Mouse (Mus musculus): ENCODE data around the gene Il5. TPM values are rescaled to one million over a fixed set of nuclear protein-coding genes. Genes with fewer than 3 reads are reported as not detected.

Gene Il5
- polyA plus RNA-seq (2015; fragmentation: Nextera tagmentation; extraction: Ambion mirVana), result not detected in 2 replicates

GRCm38 (mm10) chr11:53720715-53721114, at the start of gene Il5:
Gene Il5, plus strand, starts transcription at chr11:53720794.
- no peak within 1 kb of the TSS for H3K4me2 ChIP-seq (ENCODE audit: low read depth, low read length)
- WGBS, result 84% methylated on average over 6 of the region's 6 CpGs
- no peaks in the 10 kb centered on the region for H3K36me3 ChIP-seq (ENCODE audit: control insufficient read depth, insufficient read depth, low read length)
- no peak within 1 kb of the TSS for H3K4me3 ChIP-seq (ENCODE audit: low read length)
- no peak for ATAC-seq
- H3K9me3 ChIP-seq (ENCODE audit: control insufficient read depth, low read length), result no peaks in the 10 kb centered on the region
- H3K9ac ChIP-seq (ENCODE audit: low read depth, low read length), result no peak within 1 kb of the TSS
- no peak within 1 kb of the TSS for H3K27ac ChIP-seq (ENCODE audit: low read length)
- no peaks in the 10 kb centered on the region for H3K27me3 ChIP-seq (replicated peaks; ENCODE audit: control insufficient read depth, insufficient read depth, low read length)
- H3K4me1 ChIP-seq (ENCODE audit: control insufficient read depth, insufficient read depth, low read length), result no peaks in the 10 kb centered on the region

GRCm38 (mm10) chr11:53671414-53671813, 49.2 kb upstream of the Il5 start:
- no peak for ATAC-seq
- Histone ChIP-seq H3K27ac (ENCODE audit: low read length) (no peak overlapping the region), H3K36me3 (ENCODE audit: control insufficient read depth, insufficient read depth, low read length) (0 out of 2 replicates have a peak, but pooled peaks cover 13% of the 10 kb centered on the region), H3K4me3 (ENCODE audit: low read length) (no peak overlapping the region), H3K4me2 (ENCODE audit: low read depth, low read length) (no peak overlapping the region), H3K9me3 (ENCODE audit: control insufficient read depth, low read length) (no peaks in the 10 kb centered on the region), H3K27me3 (replicated peaks; ENCODE audit: control insufficient read depth, insufficient read depth, low read length) (no peaks in the 10 kb centered on the region), H3K9ac (ENCODE audit: low read depth, low read length) (no peak overlapping the region), H3K4me1 (ENCODE audit: control insufficient read depth, insufficient read depth, low read length) (no peaks in the 10 kb centered on the region)
- WGBS, result 95% methylated on average over 4 of the region's 4 CpGs

GRCm38 (mm10) chr11:53680141-53680540, 40.5 kb upstream of the Il5 start:
- H3K9me3 ChIP-seq (ENCODE audit: control insufficient read depth, low read length), result no peaks in the 10 kb centered on the region
- ATAC-seq, result no peak
- 85% methylated on average over 4 of the region's 4 CpGs for WGBS
- H3K4me2 ChIP-seq (ENCODE audit: low read depth, low read length), result no peak overlapping the region
- H3K4me1 ChIP-seq (ENCODE audit: control insufficient read depth, insufficient read depth, low read length), result no peaks in the 10 kb centered on the region
- 0 out of 2 replicates have a peak, but pooled peaks cover 7% of the 10 kb centered on the region for H3K36me3 ChIP-seq (ENCODE audit: control insufficient read depth, insufficient read depth, low read length)
- no peaks in the 10 kb centered on the region for H3K27me3 ChIP-seq (replicated peaks; ENCODE audit: control insufficient read depth, insufficient read depth, low read length)
- no peak overlapping the region for H3K27ac ChIP-seq (ENCODE audit: low read length)
- no peak overlapping the region for H3K4me3 ChIP-seq (ENCODE audit: low read length)
- H3K9ac ChIP-seq (ENCODE audit: low read depth, low read length), result no peak overlapping the region

- H3K36me3 ChIP-seq (ENCODE audit: control insufficient read depth, insufficient read depth, low read length), result 0 out of 2 replicates have a peak, but pooled peaks cover 5% of the 10 kb centered on the region
- no peak overlapping the region for H3K4me3 ChIP-seq (ENCODE audit: low read length)
Observed at GRCm38 (mm10) chr11:53681686-53682085, 38.9 kb upstream of the Il5 start.

GRCm38 (mm10) chr11:53682170-53682569, 38.4 kb upstream of the Il5 start:
- no peak for ATAC-seq
- WGBS, result 64% methylated on average over 2 of the region's 2 CpGs
- Histone ChIP-seq H3K36me3 (ENCODE audit: control insufficient read depth, insufficient read depth, low read length) (0 out of 2 replicates have a peak, but pooled peaks cover 5% of the 10 kb centered on the region), H3K4me1 (ENCODE audit: control insufficient read depth, insufficient read depth, low read length) (no peaks in the 10 kb centered on the region), H3K9ac (ENCODE audit: low read depth, low read length) (no peak overlapping the region), H3K4me3 (ENCODE audit: low read length) (no peak overlapping the region), H3K4me2 (ENCODE audit: low read depth, low read length) (no peak overlapping the region), H3K27me3 (replicated peaks; ENCODE audit: control insufficient read depth, insufficient read depth, low read length) (no peaks in the 10 kb centered on the region), H3K27ac (ENCODE audit: low read length) (no peak overlapping the region), H3K9me3 (ENCODE audit: control insufficient read depth, low read length) (no peaks in the 10 kb centered on the region)

More at GRCm38 (mm10) chr11:53681686-53682085, 38.9 kb upstream of the Il5 start:
- 93% methylated on average over 2 of the region's 2 CpGs for WGBS
- H3K27ac ChIP-seq (ENCODE audit: low read length), result no peak overlapping the region
- no peaks in the 10 kb centered on the region for H3K4me1 ChIP-seq (ENCODE audit: control insufficient read depth, insufficient read depth, low read length)
- no peaks in the 10 kb centered on the region for H3K27me3 ChIP-seq (replicated peaks; ENCODE audit: control insufficient read depth, insufficient read depth, low read length)
- H3K9me3 ChIP-seq (ENCODE audit: control insufficient read depth, low read length), result no peaks in the 10 kb centered on the region
- ATAC-seq, result no peak
- no peak overlapping the region for H3K9ac ChIP-seq (ENCODE audit: low read depth, low read length)
- H3K4me2 ChIP-seq (ENCODE audit: low read depth, low read length), result no peak overlapping the region

GRCm38 (mm10) chr11:53682994-53683530, 37.5 kb upstream of the Il5 start:
- Histone ChIP-seq H3K4me1 (ENCODE audit: control insufficient read depth, insufficient read depth, low read length) (no peaks in the 10 kb centered on the region), H3K27me3 (replicated peaks; ENCODE audit: control insufficient read depth, insufficient read depth, low read length) (no peaks in the 10 kb centered on the region), H3K4me2 (ENCODE audit: low read depth, low read length) (no peak overlapping the region), H3K9me3 (ENCODE audit: control insufficient read depth, low read length) (no peaks in the 10 kb centered on the region), H3K27ac (ENCODE audit: low read length) (no peak overlapping the region), H3K36me3 (ENCODE audit: control insufficient read depth, insufficient read depth, low read length) (0 out of 2 replicates have a peak, but pooled peaks cover 5% of the 10 kb centered on the region), H3K9ac (ENCODE audit: low read depth, low read length) (no peak overlapping the region), H3K4me3 (ENCODE audit: low read length) (no peak overlapping the region)
- no peak for ATAC-seq
- 83% methylated on average over 9 of the region's 9 CpGs for WGBS

GRCm38 (mm10) chr11:53691979-53692378, 28.6 kb upstream of the Il5 start:
- Histone ChIP-seq H3K27me3 (replicated peaks; ENCODE audit: control insufficient read depth, insufficient read depth, low read length) (no peaks in the 10 kb centered on the region), H3K4me3 (ENCODE audit: low read length) (no peak overlapping the region), H3K27ac (ENCODE audit: low read length) (no peak overlapping the region), H3K9me3 (ENCODE audit: control insufficient read depth, low read length) (no peaks in the 10 kb centered on the region), H3K36me3 (ENCODE audit: control insufficient read depth, insufficient read depth, low read length) (peaks cover 5% of the 10 kb centered on the region; the same call in 1 of the 2 replicates), H3K9ac (ENCODE audit: low read depth, low read length) (no peak overlapping the region), H3K4me1 (ENCODE audit: control insufficient read depth, insufficient read depth, low read length) (no peaks in the 10 kb centered on the region), H3K4me2 (ENCODE audit: low read depth, low read length) (no peak overlapping the region)
- 72% methylated on average over 10 of the region's 10 CpGs for WGBS
- no peak for ATAC-seq

GRCm38 (mm10) chr11:53698521-53698920, 22.1 kb upstream of the Il5 start:
- Histone ChIP-seq H3K9ac (ENCODE audit: low read depth, low read length) (no peak overlapping the region), H3K27ac (ENCODE audit: low read length) (no peak overlapping the region), H3K4me1 (ENCODE audit: control insufficient read depth, insufficient read depth, low read length) (no peaks in the 10 kb centered on the region), H3K4me3 (ENCODE audit: low read length) (no peak overlapping the region), H3K4me2 (ENCODE audit: low read depth, low read length) (no peak overlapping the region), H3K27me3 (replicated peaks; ENCODE audit: control insufficient read depth, insufficient read depth, low read length) (no peaks in the 10 kb centered on the region), H3K9me3 (ENCODE audit: control insufficient read depth, low read length) (no peaks in the 10 kb centered on the region), H3K36me3 (ENCODE audit: control insufficient read depth, insufficient read depth, low read length) (no peaks in the 10 kb centered on the region)
- WGBS, result 86% methylated on average over 2 of the region's 2 CpGs
- ATAC-seq, result no peak

- ATAC-seq, result no peak
- 89% methylated on average over 4 of the region's 4 CpGs for WGBS
- H3K9ac ChIP-seq (ENCODE audit: low read depth, low read length), result no peak overlapping the region
- H3K4me1 ChIP-seq (ENCODE audit: control insufficient read depth, insufficient read depth, low read length), result no peaks in the 10 kb centered on the region
- H3K27ac ChIP-seq (ENCODE audit: low read length), result no peak overlapping the region
- H3K4me2 ChIP-seq (ENCODE audit: low read depth, low read length), result no peak overlapping the region
- no peak overlapping the region for H3K4me3 ChIP-seq (ENCODE audit: low read length)
- H3K9me3 ChIP-seq (ENCODE audit: control insufficient read depth, low read length), result no peaks in the 10 kb centered on the region
- no peaks in the 10 kb centered on the region for H3K36me3 ChIP-seq (ENCODE audit: control insufficient read depth, insufficient read depth, low read length)
- no peaks in the 10 kb centered on the region for H3K27me3 ChIP-seq (replicated peaks; ENCODE audit: control insufficient read depth, insufficient read depth, low read length)
Observed at GRCm38 (mm10) chr11:53699351-53699750, 21.2 kb upstream of the Il5 start.
